Mouse (Mus musculus) embryonic facial prominence, embryonic 10.5 days (tissue): ENCODE measurements around the gene Pfdn5. TPM values are rescaled to one million over a fixed set of nuclear protein-coding genes. Genes with fewer than 3 reads are reported as not detected.

Experiments
- polyA plus RNA-seq: library from polyadenylated mRNA; unstranded; fragments of >200 nt; fragmentation: Nextera tagmentation; extraction: Ambion mirVana; gene quantifications from 2 replicates; pipeline ENCODE4 v1.2.1, GENCODE M21; 2016

Gene Pfdn5
- polyA plus RNA-seq, 1 experiment from 2014 or later = 353 TPM

Other genes starting within 250 kb of the Pfdn5 start
- 12.3 and 14.9 TPM in 2 replicates for gene Tns2, start 225.7 kb upstream of the Pfdn5 start, polyA plus RNA-seq
- 12.7 and 13.2 TPM in 2 replicates for gene Spryd3, start 189.9 kb upstream of the Pfdn5 start, polyA plus RNA-seq
- 0.26 and 0.36 TPM in 2 replicates for gene Igfbp6, start 181.8 kb upstream of the Pfdn5 start, polyA plus RNA-seq
- 0.09 and 0.18 TPM in 2 replicates for gene Soat2, start 175.6 kb upstream of the Pfdn5 start, polyA plus RNA-seq
- 77.6 and 79.3 TPM in 2 replicates for gene Zfp740, start 122.9 kb upstream of the Pfdn5 start, polyA plus RNA-seq
- 48.6 and 48.7 TPM in 2 replicates for gene Csad, start 121.4 kb upstream of the Pfdn5 start, polyA plus RNA-seq
- 1.1 and 1.6 TPM in 2 replicates for gene Itgb7, start 94.2 kb upstream of the Pfdn5 start, polyA plus RNA-seq
- gene Rarg, start 68.6 kb upstream of the Pfdn5 start, polyA plus RNA-seq = 77.8 and 90.2 TPM in 2 replicates
- gene Gm9918, start 55.6 kb upstream of the Pfdn5 start, polyA plus RNA-seq = 0.75 and 1.3 TPM in 2 replicates
- gene Mfsd5, start 46.7 kb upstream of the Pfdn5 start, polyA plus RNA-seq = 63.2 and 66.4 TPM in 2 replicates
- 55.4 and 57.6 TPM in 2 replicates for gene Espl1, start 29.9 kb upstream of the Pfdn5 start, polyA plus RNA-seq
- gene Myg1, start 5.6 kb downstream of the Pfdn5 start, polyA plus RNA-seq = 123 and 126 TPM in 2 replicates
- gene Aaas, start 24.7 kb downstream of the Pfdn5 start, polyA plus RNA-seq = 135 and 137 TPM in 2 replicates
- gene Sp7, start 41.1 kb downstream of the Pfdn5 start, polyA plus RNA-seq = 1.4 and 1.7 TPM in 2 replicates
- gene Sp1, start 80.0 kb downstream of the Pfdn5 start, polyA plus RNA-seq = 9.9 and 10.6 TPM in 2 replicates
- gene Amhr2, start 119.3 kb downstream of the Pfdn5 start, polyA plus RNA-seq = 0.09 and 0.20 TPM in 2 replicates
- 73.1 and 77.4 TPM in 2 replicates for gene Prr13, start 132.9 kb downstream of the Pfdn5 start, polyA plus RNA-seq
- gene Pcbp2, start 144.4 kb downstream of the Pfdn5 start, polyA plus RNA-seq = 206 and 217 TPM in 2 replicates
- 7.6 TPM in 1 of 2 replicates, not detected in the other for gene Gm10337, start 177.6 kb downstream of the Pfdn5 start, polyA plus RNA-seq
- 29.1 and 32.3 TPM in 2 replicates for gene Map3k12, start 190.9 kb downstream of the Pfdn5 start, polyA plus RNA-seq
- 140 and 143 TPM in 2 replicates for gene Tarbp2, start 192.1 kb downstream of the Pfdn5 start, polyA plus RNA-seq
- 1.8 and 2.8 TPM in 2 replicates for gene Npff, start 198.8 kb downstream of the Pfdn5 start, polyA plus RNA-seq